Mouse (Mus musculus): ENCODE results near the gene Lnx2.

DNA sequence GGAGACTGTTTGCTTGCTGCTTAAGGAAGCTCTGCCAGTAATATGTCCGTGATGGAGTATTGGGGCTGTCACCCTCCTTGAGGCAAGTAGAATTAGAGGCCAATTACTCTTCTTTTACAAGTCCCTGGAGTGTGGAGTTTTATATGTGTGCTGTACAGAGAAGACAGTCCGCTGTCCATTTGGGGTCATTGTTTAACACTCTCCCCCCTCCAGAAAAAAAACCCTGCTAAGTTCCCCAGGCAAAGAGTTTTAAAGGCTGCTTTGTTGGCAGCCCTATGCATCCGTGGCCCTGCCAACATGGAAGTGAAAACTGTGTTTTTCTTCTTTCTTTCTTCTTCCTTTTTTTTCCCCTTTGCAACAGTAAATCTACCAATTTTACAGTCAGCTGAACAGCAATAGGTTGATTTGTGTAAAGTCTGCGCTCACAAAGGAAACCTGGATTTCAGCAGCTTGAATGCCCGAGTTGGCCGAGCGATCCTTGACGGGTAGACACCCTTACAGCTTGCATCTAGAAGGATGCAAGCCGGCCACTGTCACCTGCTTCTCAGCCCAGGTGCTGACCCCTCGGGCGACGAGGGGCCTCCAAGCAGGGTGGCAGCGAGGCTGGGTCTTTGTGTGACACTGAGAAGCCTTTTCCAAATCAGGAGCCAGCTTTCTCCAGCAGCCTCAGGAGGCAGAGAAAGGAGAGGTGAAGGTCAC is 107.5 kb downstream of the Lnx2 start:
- TF ChIP-seq CTCF (IDR thresholded peaks at IDR 0.05; ENCODE audit: insufficient read depth, low read length) = no peak
- TF ChIP-seq POLR2A (IDR thresholded peaks at IDR 0.05; ENCODE audit: borderline replicate concordance, extremely low read depth, low read depth, low read length) = no peak
